8 mouse cellular contexts compared by ENCODE assay signal in genomic region chr3:89772588-89772967, GRCm38 (mm10). TPM values are rescaled to one million over a fixed set of nuclear protein-coding genes. Genes with fewer than 3 reads are reported as not detected.
DNase-seq lines count a peak whose midpoint lies in the region; ATAC-seq and TF ChIP-seq lines count a peak whose summit lies in the region.

No protein-coding gene starts in this region.

- H3K4me2 ChIP-seq in heart, embryonic 12.5 days: peak overlapping the region; percentile 81
- H3K4me2 ChIP-seq in kidney, embryonic 16.5 days (replicated peaks; ENCODE audit: low read depth, low read length): peak overlapping the region; percentile 86

- H3K79me2 ChIP-seq in liver, adult 2 months (ENCODE audit: control insufficient read depth, insufficient read depth, low read length): peaks cover 6% of the 10 kb centered on the region; the same call in 1 of the 2 replicates

- TF ChIP-seq CTCF in liver, adult 2 months (IDR thresholded peaks at IDR 0.05; ENCODE audit: low read depth, low read length): peak; percentile 99

- DNase-seq in CD4-positive, CD25-positive, alpha-beta regulatory T cell, adult 2 months (ENCODE audit: low read depth, low spot score): peak; percentile 92
- DNase-seq in liver, adult 2 months (ENCODE audit: extremely low read depth, low read depth, low spot score): peak; percentile 73
- peak; percentile 80 to 85 for DNase-seq in spleen, postnatal 36 days (ENCODE audit: low spot score in 2 of 2)

- H3K9me3 ChIP-seq in heart, embryonic 12.5 days (replicated peaks): no peaks in the 10 kb centered on the region
- H3K9me3 ChIP-seq in kidney, embryonic 16.5 days (ENCODE audit: low read length): no peaks in the 10 kb centered on the region

- H3K9ac ChIP-seq in heart, embryonic 12.5 days: peak overlapping the region; percentile 99
- peak overlapping the region; percentile 96 for H3K9ac ChIP-seq in kidney, embryonic 16.5 days (replicated peaks; ENCODE audit: low read length)
- H3K9ac ChIP-seq in liver, adult 2 months (ENCODE audit: low read depth, low read length): peak overlapping the region; percentile 72

- H3K27me3 ChIP-seq in heart, embryonic 12.5 days (replicated peaks): no peaks in the 10 kb centered on the region
- H3K27me3 ChIP-seq in kidney, embryonic 16.5 days (ENCODE audit: insufficient read depth, low read length): no peaks in the 10 kb centered on the region
- H3K27me3 ChIP-seq in liver, adult 2 months (ENCODE audit: control insufficient read depth, insufficient read depth, low read length): no peaks in the 10 kb centered on the region

- H3K36me3 ChIP-seq in heart, embryonic 12.5 days: peaks cover 19% of the 10 kb centered on the region
- H3K36me3 ChIP-seq in kidney, embryonic 16.5 days (ENCODE audit: insufficient read depth, low read length): peaks cover 13% of the 10 kb centered on the region
- H3K36me3 ChIP-seq in liver, adult 2 months (ENCODE audit: control insufficient read depth, insufficient read depth, low read length): peaks cover 11% of the 10 kb centered on the region

- ATAC-seq in erythroid progenitor cell, adult 5-6 weeks (replicated peaks; ENCODE audit: low FRiP score, poor library complexity, severe bottlenecking): peak; percentile 77
- peak; percentile 59 for ATAC-seq in heart, embryonic 12.5 days (ENCODE audit: insufficient number of reproducible peaks, low FRiP score)
- no peak; the same call in 1 of the 2 replicates for ATAC-seq in kidney, embryonic 16.5 days (ENCODE audit: low FRiP score, low TSS enrichment)
- ATAC-seq in monocyte, adult 5-6 weeks (replicated peaks; ENCODE audit: insufficient number of reproducible peaks, low FRiP score, low TSS enrichment, poor library complexity, severe bottlenecking): peak; percentile 71

- peak overlapping the region; percentile 69 for H3K27ac ChIP-seq in brown adipose tissue, adult 24 weeks (replicated peaks; ENCODE audit: low read depth, low read length)
- H3K27ac ChIP-seq in heart, embryonic 12.5 days (ENCODE audit: poor library complexity, severe bottlenecking): peak overlapping the region; percentile 99
- H3K27ac ChIP-seq in kidney, embryonic 16.5 days (ENCODE audit: low read length): peak overlapping the region; percentile 95
- H3K27ac ChIP-seq in liver, adult 2 months (replicated peaks; ENCODE audit: insufficient read depth, low read depth, low read length): peak overlapping the region; percentile 69

- 4% methylated on average over 17 of the region's 17 CpGs for WGBS in heart, embryonic 12.5 days
- WGBS in kidney, embryonic 16.5 days: under 1% methylated on average over 17 of the region's 17 CpGs
- under 1% methylated on average over 17 of the region's 17 CpGs for WGBS in liver, adult 2 months

- H3K4me3 ChIP-seq in brown adipose tissue, adult 24 weeks (ENCODE audit: insufficient read depth, low read depth, low read length): peak overlapping the region; percentile 72
- peak overlapping the region; percentile 99 for H3K4me3 ChIP-seq in heart, embryonic 12.5 days
- peak overlapping the region; percentile 94 for H3K4me3 ChIP-seq in kidney, embryonic 16.5 days (ENCODE audit: low read length)
- H3K4me3 ChIP-seq in liver, adult 2 months (ENCODE audit: insufficient read depth, low read depth, low read length): peak overlapping the region; percentile 67

- TF ChIP-seq POLR2A in liver, adult 2 months (IDR thresholded peaks at IDR 0.05; ENCODE audit: extremely low read depth, insufficient read depth, low read length): no peak

- peaks cover 11% of the 10 kb centered on the region for H3K4me1 ChIP-seq in brown adipose tissue, adult 24 weeks (ENCODE audit: control insufficient read depth, insufficient read depth, insufficient read length, low read length)
- peaks cover 26% of the 10 kb centered on the region for H3K4me1 ChIP-seq in heart, embryonic 12.5 days (replicated peaks)
- peaks cover 28% of the 10 kb centered on the region for H3K4me1 ChIP-seq in kidney, embryonic 16.5 days (ENCODE audit: insufficient read depth, low read length)
- peaks cover 7% of the 10 kb centered on the region for H3K4me1 ChIP-seq in liver, adult 2 months (ENCODE audit: control insufficient read depth, insufficient read depth, low read length)

RNA-seq across cellular contexts. Expression of gene Ube2q1, which starts 0.8 kb away (rescaled TPM):
- polyA plus RNA-seq in brown adipose tissue, adult 24 weeks (2012; ENCODE audit: insufficient read depth, insufficient read length, missing spikeins): 31.9 and 44.5 TPM in 2 replicates
- 19.1 and 23.1 TPM in 2 replicates for total RNA-seq in erythroid progenitor cell, adult 5-6 weeks (2015; ENCODE audit: low replicate concordance)
- total RNA-seq in erythroid progenitor cell, adult 5-6 weeks (2017; ENCODE audit: low replicate concordance): 13.3 and 17.6 TPM in 2 replicates
- 13.4 and 14.4 TPM in 2 replicates for polyA plus RNA-seq in heart, embryonic 12.5 days (2016; fragmentation: Nextera tagmentation; extraction: Ambion mirVana)
- 9.8 and 11.5 TPM in 2 replicates for polyA plus RNA-seq in kidney, embryonic 16.5 days (2015; fragmentation: Nextera tagmentation; extraction: Ambion mirVana)
- 12.5 and 16.6 TPM in 2 replicates for total RNA-seq in liver, adult 2 months (2014; rRNA removed)
- 9.1 and 10.0 TPM in 2 replicates for polyA plus RNA-seq in liver, adult 2 months (2012; rRNA removed)
- 170 to 205 TPM (median 172 TPM) in 3 replicates for total RNA-seq in monocyte, adult 5-6 weeks (2017)

RNA-seq across cellular contexts. Expression of gene Chrnb2, which starts 8.1 kb away (rescaled TPM):
- polyA plus RNA-seq in brown adipose tissue, adult 24 weeks (2012; ENCODE audit: insufficient read depth, insufficient read length, missing spikeins): 0.54 and 1.3 TPM in 2 replicates
- total RNA-seq in erythroid progenitor cell, adult 5-6 weeks (2015; ENCODE audit: low replicate concordance): not detected in 2 replicates
- 0.13 and 0.23 TPM in 2 replicates for total RNA-seq in erythroid progenitor cell, adult 5-6 weeks (2017; ENCODE audit: low replicate concordance)
- 0.32 and 0.36 TPM in 2 replicates for polyA plus RNA-seq in heart, embryonic 12.5 days (2016; fragmentation: Nextera tagmentation; extraction: Ambion mirVana)
- 0.40 and 0.86 TPM in 2 replicates for polyA plus RNA-seq in kidney, embryonic 16.5 days (2015; fragmentation: Nextera tagmentation; extraction: Ambion mirVana)
- total RNA-seq in liver, adult 2 months (2014; rRNA removed): 0.28 and 0.54 TPM in 2 replicates
- 0.42 and 0.68 TPM in 2 replicates for polyA plus RNA-seq in liver, adult 2 months (2012; rRNA removed)
- total RNA-seq in monocyte, adult 5-6 weeks (2017): 1.2 to 1.6 TPM (median 1.3 TPM) in 3 replicates

RNA-seq across cellular contexts. Expression of gene Adar, which starts 57.8 kb away (rescaled TPM):
- polyA plus RNA-seq in brown adipose tissue, adult 24 weeks (2012; ENCODE audit: insufficient read depth, insufficient read length, missing spikeins): 2.4 and 4.8 TPM in 2 replicates
- 36.0 and 68.1 TPM in 2 replicates for total RNA-seq in erythroid progenitor cell, adult 5-6 weeks (2015; ENCODE audit: low replicate concordance)
- total RNA-seq in erythroid progenitor cell, adult 5-6 weeks (2017; ENCODE audit: low replicate concordance): 63.2 and 84.3 TPM in 2 replicates
- polyA plus RNA-seq in heart, embryonic 12.5 days (2016; fragmentation: Nextera tagmentation; extraction: Ambion mirVana): 11.6 and 11.7 TPM in 2 replicates
- polyA plus RNA-seq in kidney, embryonic 16.5 days (2015; fragmentation: Nextera tagmentation; extraction: Ambion mirVana): 12.3 and 12.4 TPM in 2 replicates
- total RNA-seq in liver, adult 2 months (2014; rRNA removed): 10.3 and 12.6 TPM in 2 replicates
- polyA plus RNA-seq in liver, adult 2 months (2012; rRNA removed): 9.4 and 14.4 TPM in 2 replicates
- 37.0 to 89.6 TPM (median 41.2 TPM) in 3 replicates for total RNA-seq in monocyte, adult 5-6 weeks (2017)

RNA-seq across cellular contexts. Expression of gene She, which starts 58.6 kb away (rescaled TPM):
- 2.4 and 4.0 TPM in 2 replicates for polyA plus RNA-seq in brown adipose tissue, adult 24 weeks (2012; ENCODE audit: insufficient read depth, insufficient read length, missing spikeins)
- not detected in 2 replicates for total RNA-seq in erythroid progenitor cell, adult 5-6 weeks (2015; ENCODE audit: low replicate concordance)
- total RNA-seq in erythroid progenitor cell, adult 5-6 weeks (2017; ENCODE audit: low replicate concordance): 0.13 TPM in 1 of 2 replicates, not detected in the other
- polyA plus RNA-seq in heart, embryonic 12.5 days (2016; fragmentation: Nextera tagmentation; extraction: Ambion mirVana): 9.6 and 10.5 TPM in 2 replicates
- polyA plus RNA-seq in kidney, embryonic 16.5 days (2015; fragmentation: Nextera tagmentation; extraction: Ambion mirVana): 6.7 and 7.8 TPM in 2 replicates
- total RNA-seq in liver, adult 2 months (2014; rRNA removed): 2.3 and 2.5 TPM in 2 replicates
- polyA plus RNA-seq in liver, adult 2 months (2012; rRNA removed): 0.78 TPM in 2 replicates
- total RNA-seq in monocyte, adult 5-6 weeks (2017): not detected in 3 replicates
